Mouse (Mus musculus): ENCODE measurements around the gene Tns1.

GRCm38 (mm10) chr1:74047722-74048121, 76.5 kb downstream of the Tns1 start:
- TF ChIP-seq CTCF (IDR thresholded peaks at IDR 0.05; ENCODE audit: low read depth, low read length) (no peak), POLR2A (IDR thresholded peaks at IDR 0.05; ENCODE audit: borderline replicate concordance, low read depth, low read length) (no peak)

All from bone marrow macrophage, adult 2 months (primary cell).